Mouse (Mus musculus) WW6 (cell line): ENCODE measurements at regions not wholly inside any gene's neighbourhood (a gene's known extent, or its start where the extent isn't known, plus 50 kb on each side); places are given as distances from the start of the nearest gene placed in this dataset.

Source experiments
- DNase-seq: peaks from one replicate; pipeline ENCODE4 v3.0.0-alpha.2; 2013; ENCODE audit warnings: low read depth, low spot score

- no peak for DNase-seq
These were observed 280.2 kb downstream of the Foxo1 start for GRCm38 (mm10) chr3:52548201-52548893.

GRCm38 (mm10) chr3:52546035-52546434 is 277.9 kb downstream of the Foxo1 start:
- no peak for DNase-seq

- DNase-seq, result no peak
These were observed 274.9 kb downstream of the Foxo1 start for GRCm38 (mm10) chr3:52543006-52543405.

GRCm38 (mm10) chr3:52540862-52541380 is 272.8 kb downstream of the Foxo1 start:
- DNase-seq, result no peak

- no peak for DNase-seq
These were observed 271.8 kb downstream of the Foxo1 start for GRCm38 (mm10) chr3:52539813-52540378.

GRCm38 (mm10) chr3:52538306-52538705 is 270.2 kb downstream of the Foxo1 start:
- DNase-seq, result no peak

- DNase-seq, result no peak
These were observed 269.3 kb downstream of the Foxo1 start for GRCm38 (mm10) chr3:52537362-52537911.

- DNase-seq, result no peak
These were observed 267.4 kb downstream of the Foxo1 start for GRCm38 (mm10) chr3:52535411-52536021.

GRCm38 (mm10) chr3:52534118-52534517 is 266.0 kb downstream of the Foxo1 start:
- no peak for DNase-seq

- no peak for DNase-seq
These were observed 263.7 kb downstream of the Foxo1 start for GRCm38 (mm10) chr3:52531686-52532351.

GRCm38 (mm10) chr3:52530406-52530970 is 262.4 kb downstream of the Foxo1 start:
- DNase-seq, result no peak

- DNase-seq, result no peak
These were observed 261.0 kb downstream of the Foxo1 start for GRCm38 (mm10) chr3:52529136-52529535.

- no peak for DNase-seq
These were observed 260.4 kb downstream of the Foxo1 start for GRCm38 (mm10) chr3:52528521-52528920.

GRCm38 (mm10) chr3:52527781-52528180 is 259.6 kb downstream of the Foxo1 start:
- DNase-seq, result no peak

- DNase-seq, result no peak
These were observed 259.0 kb downstream of the Foxo1 start for GRCm38 (mm10) chr3:52527010-52527754.

GRCm38 (mm10) chr3:52522886-52523285 is 254.8 kb downstream of the Foxo1 start:
- DNase-seq, result no peak

GRCm38 (mm10) chr3:52520609-52520947 is 252.4 kb downstream of the Foxo1 start:
- no peak for DNase-seq

GRCm38 (mm10) chr3:52519910-52520608 is 251.9 kb downstream of the Foxo1 start:
- DNase-seq, result no peak

GRCm38 (mm10) chr3:52517808-52518207 is 249.7 kb downstream of the Foxo1 start:
- DNase-seq, result no peak

GRCm38 (mm10) chr3:52516691-52517090 is 248.6 kb downstream of the Foxo1 start:
- DNase-seq, result no peak
